Mouse (Mus musculus) kidney, postnatal 0 days (tissue): Measurements from ENCODE around the gene Cgas. TPM values are rescaled to one million over a fixed set of nuclear protein-coding genes. Genes with fewer than 3 reads are reported as not detected.

Experiments
- ATAC-seq: fragments of 200-750 bp; cut with Nextera tagmentation; replicated peaks from 2 replicates; pipeline ENCODE4 v1.8.0; 2017; ENCODE audit warnings: low read depth, moderate number of reproducible peaks, moderate TSS enrichment, moderate library complexity; ENCODE audit not compliant: low FRiP score
- DNase-seq: peaks from one replicate; pipeline ENCODE4 v3.0.0-alpha.2; 2016; ENCODE audit warnings: low spot score
- H3K27ac ChIP-seq: fragments of 300-500 bp; sonication (generic); 2 replicates; pipeline ENCODE4 v1.5.1; 2014; ENCODE audit warnings: mild to moderate bottlenecking
- H3K27me3 ChIP-seq: fragments of 300-500 bp; sonication (generic); 2 replicates; pipeline ENCODE4 v1.6.1; 2014; ENCODE audit warnings: low read length, mixed read lengths; ENCODE audit not compliant: insufficient read depth
- H3K36me3 ChIP-seq: fragments of 300-500 bp; sonication (generic); 2 replicates; pipeline ENCODE4 v1.6.1; 2014; ENCODE audit warnings: low read length, mixed read lengths; ENCODE audit not compliant: insufficient read depth
- H3K4me1 ChIP-seq: fragments of 300-500 bp; sonication (generic); replicated peaks from 2 replicates; pipeline ENCODE4 v1.6.1; 2014; ENCODE audit warnings: antibody characterized with exemption, low read length, mixed read lengths; ENCODE audit not compliant: insufficient read depth
- H3K4me2 ChIP-seq: fragments of 300-500 bp; sonication (generic); 2 replicates; pipeline ENCODE4 v1.6.1; 2014; ENCODE audit warnings: mild to moderate bottlenecking, low read length, moderate library complexity, mixed read lengths
- H3K4me3 ChIP-seq: fragments of 300-500 bp; sonication (generic); replicated peaks from 2 replicates; pipeline ENCODE4 v1.5.1; 2014; ENCODE audit warnings: low read depth, low read length
- H3K9ac ChIP-seq: fragments of 300-500 bp; sonication (generic); 2 replicates; pipeline ENCODE4 v1.6.1; 2014; ENCODE audit warnings: low read depth, low read length
- H3K9me3 ChIP-seq: fragments of 300-500 bp; sonication (generic); replicated peaks from 2 replicates; pipeline ENCODE4 v1.6.1; 2016; ENCODE audit warnings: low read length, inconsistent platforms, mixed read lengths
- CTCF ChIP-seq: IDR thresholded peaks from 2 replicates; pipeline ENCODE4 v1.5.1; 2016; ENCODE audit warnings: antibody characterized with exemption, low read depth, mild to moderate bottlenecking, moderate library complexity
- WGBS: fragments of 180-500 bp; shearing (Covaris S2); extraction: QIAGEN DNeasy Blood & Tissue Kit; methylation state at CpG from one replicate; pipeline ENCODE4 v1.1.7; 2014; 5-methylcytosine and 5-hydroxymethylcytosine counted together
- polyA plus RNA-seq: library from polyadenylated mRNA; unstranded; fragments of >200 nt; fragmentation: Nextera tagmentation; extraction: Ambion mirVana; gene quantifications from 2 replicates; pipeline ENCODE4 v1.2.1, GENCODE M21; 2015

The Cgas gene
- polyA plus RNA-seq, 1 experiment from 2014 or later: 1.4 TPM

- ATAC-seq: peak; percentile 92
- Histone ChIP-seq H3K9ac (peak within 1 kb of the TSS; percentile 93), H3K36me3 (0 out of 2 replicates have a peak, but pooled peaks cover 5% of the 10 kb centered on the region), H3K27me3 (no peaks in the 10 kb centered on the region), H3K9me3 (no peaks in the 10 kb centered on the region), H3K27ac (peak within 1 kb of the TSS; percentile 94), H3K4me1 (peaks cover 4% of the 10 kb centered on the region; the same call in 1 of the 2 replicates), H3K4me3 (peak within 1 kb of the TSS; percentile 99), H3K4me2 (peak within 1 kb of the TSS; percentile 91)
- DNase-seq: peak; percentile 91
- WGBS: under 1% methylated on average over 93 of the region's 96 CpGs
- no peak for TF ChIP-seq CTCF
Observed at GRCm38 (mm10) chr9:78447973-78448873, 5.2 kb upstream of the Cgas start, which contains the start of the genes Mto1 and Gm17324. Gene Mto1 (plus strand): TSS chr9:78448208. Gene Gm17324 (minus strand): TSS chr9:78448786.

DNA sequence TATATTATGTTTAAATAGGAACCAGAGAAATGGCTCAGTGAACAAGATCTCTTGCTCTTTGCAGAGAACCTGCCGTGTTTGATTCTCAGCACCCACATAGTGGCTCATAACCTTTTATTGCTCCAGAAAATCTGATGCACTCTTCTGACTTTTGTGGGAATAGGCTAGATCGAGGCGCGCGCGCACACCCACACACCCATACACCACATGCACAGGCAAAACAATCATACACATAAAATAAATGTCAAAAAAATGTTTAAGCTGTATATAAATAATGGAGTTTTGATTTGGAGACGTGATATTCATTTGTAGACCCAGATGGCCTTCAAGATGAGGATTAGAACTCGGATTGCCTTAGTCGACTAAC, 4.6 kb upstream of the Cgas start:
- H3K4me3 ChIP-seq: peak overlapping the region; percentile 99
- peak overlapping the region; percentile 91 for H3K4me2 ChIP-seq
- no peaks in the 10 kb centered on the region for H3K9me3 ChIP-seq
- H3K27me3 ChIP-seq: no peaks in the 10 kb centered on the region
- H3K27ac ChIP-seq: no peak overlapping the region
- 24% methylated on average over 9 of the region's 9 CpGs for WGBS
- ATAC-seq (no peak), DNase-seq (no peak)
- no peak for TF ChIP-seq CTCF
- peak overlapping the region; percentile 93 for H3K9ac ChIP-seq
- H3K36me3 ChIP-seq: no peaks in the 10 kb centered on the region
- H3K4me1 ChIP-seq: peaks cover 4% of the 10 kb centered on the region

- ATAC-seq: 0 out of 2 replicates have a peak, but pooled peaks have one; percentile 50
- no peak for DNase-seq
- Histone ChIP-seq H3K27ac (no peak overlapping the region), H3K4me1 (no peaks in the 10 kb centered on the region; the same call in 1 of the 2 replicates), H3K9ac (peak overlapping the region; percentile 58; the same call in 1 of the 2 replicates), H3K4me2 (peak overlapping the region; percentile 88), H3K9me3 (no peaks in the 10 kb centered on the region), H3K27me3 (no peaks in the 10 kb centered on the region; the same call in 1 of the 2 replicates), H3K4me3 (peak overlapping the region; percentile 48), H3K36me3 (no peaks in the 10 kb centered on the region)
- no peak for TF ChIP-seq CTCF
- WGBS: 3% methylated on average over 9 of the region's 9 CpGs
Observed at GRCm38 (mm10) chr9:78442237-78442578, 829 bp downstream of the Cgas start.

- Histone ChIP-seq H3K4me2 (no peak overlapping the region), H3K4me3 (no peak overlapping the region), H3K27ac (no peak overlapping the region), H3K4me1 (no peaks in the 10 kb centered on the region; the same call in 1 of the 2 replicates), H3K9ac (no peak overlapping the region), H3K27me3 (no peaks in the 10 kb centered on the region; the same call in 1 of the 2 replicates), H3K36me3 (0 out of 2 replicates have a peak, but pooled peaks cover 4% of the 10 kb centered on the region), H3K9me3 (no peaks in the 10 kb centered on the region)
- WGBS: 69% methylated on average over 5 of the region's 5 CpGs
- DNase-seq: no peak
- no peak for ATAC-seq
- TF ChIP-seq CTCF: peak; percentile 44; the same call in 1 of the 2 replicates
Observed at GRCm38 (mm10) chr9:78439426-78439825, 3.6 kb downstream of the Cgas start.

- ATAC-seq (no peak), DNase-seq (no peak)
- Histone ChIP-seq H3K4me2 (no peak overlapping the region), H3K27ac (no peak overlapping the region), H3K4me1 (no peaks in the 10 kb centered on the region), H3K4me3 (no peak overlapping the region), H3K9me3 (no peaks in the 10 kb centered on the region), H3K27me3 (no peaks in the 10 kb centered on the region), H3K36me3 (0 out of 2 replicates have a peak, but pooled peaks cover 4% of the 10 kb centered on the region), H3K9ac (no peak overlapping the region)
- 92% methylated on average over 5 of the region's 5 CpGs for WGBS
- TF ChIP-seq CTCF: no peak
Observed at GRCm38 (mm10) chr9:78432471-78432870, 10.6 kb downstream of the Cgas start.

- H3K9ac ChIP-seq: no peak overlapping the region
- no peak overlapping the region for H3K4me3 ChIP-seq
- H3K36me3 ChIP-seq: 0 out of 2 replicates have a peak, but pooled peaks cover 4% of the 10 kb centered on the region
- ATAC-seq: no peak
- no peak overlapping the region for H3K27ac ChIP-seq
- no peaks in the 10 kb centered on the region for H3K4me1 ChIP-seq
- H3K4me2 ChIP-seq: no peak overlapping the region
- no peaks in the 10 kb centered on the region for H3K27me3 ChIP-seq
- no peak for DNase-seq
- 65% methylated on average over 6 of the region's 6 CpGs for whole genome bisulfite sequencing
- no peak for TF ChIP-seq CTCF
- no peaks in the 10 kb centered on the region for H3K9me3 ChIP-seq
Observed at GRCm38 (mm10) chr9:78430486-78430885, 12.6 kb downstream of the Cgas start.
